Mouse (Mus musculus): ENCODE measurements around the gene Exoc6b.
A peak's percentile ranks its signal among the peaks of the same experiment; 100 is the strongest.
"Not testable (repeated sequence)": the region's sequence is repeated elsewhere in the genome, so short reads cannot be mapped to it uniquely, and the experiment has no call there.

Gene Exoc6b

GRCm38 (mm10) chr6:84631588-84631987 lies 437.7 kb downstream of the Exoc6b start:
- DNase-seq (ENCODE audit: low read depth), result no peak

- DNase-seq (ENCODE audit: low read depth), result no peak
These were observed 439.0 kb downstream of the Exoc6b start for GRCm38 (mm10) chr6:84630276-84630675.

GRCm38 (mm10) chr6:84628831-84629230 lies 440.5 kb downstream of the Exoc6b start:
- no peak for DNase-seq (ENCODE audit: low read depth)

GRCm38 (mm10) chr6:84626398-84626797 lies 442.9 kb downstream of the Exoc6b start:
- no peak for DNase-seq (ENCODE audit: low read depth)

- DNase-seq (ENCODE audit: low read depth), result no peak
These were observed 450.1 kb downstream of the Exoc6b start for GRCm38 (mm10) chr6:84619166-84619565.

- DNase-seq (ENCODE audit: low read depth), result no peak
These were observed 452.3 kb downstream of the Exoc6b start for GRCm38 (mm10) chr6:84617051-84617450.

- no peak for DNase-seq (ENCODE audit: low read depth)
These were observed 452.7 kb downstream of the Exoc6b start for GRCm38 (mm10) chr6:84616586-84616985.

- DNase-seq (ENCODE audit: low read depth), result no peak
These were observed 455.8 kb downstream of the Exoc6b start for GRCm38 (mm10) chr6:84613561-84613960.

GRCm38 (mm10) chr6:84601136-84601889 lies 468.0 kb downstream of the Exoc6b start:
- DNase-seq (ENCODE audit: low read depth), result no peak

GRCm38 (mm10) chr6:84599296-84599695 lies 470.0 kb downstream of the Exoc6b start:
- not testable (repeated sequence) for DNase-seq (ENCODE audit: low read depth)

- no peak for DNase-seq (ENCODE audit: low read depth)
These were observed 470.6 kb downstream of the Exoc6b start for GRCm38 (mm10) chr6:84598725-84599124.

GRCm38 (mm10) chr6:84594626-84595025 lies 474.7 kb downstream of the Exoc6b start:
- DNase-seq (ENCODE audit: low read depth), result no peak

- no peak for DNase-seq (ENCODE audit: low read depth)
These were observed 475.6 kb downstream of the Exoc6b start, which contains the start of gene Cyp26b1 for GRCm38 (mm10) chr6:84593693-84594092. Gene Cyp26b1 (minus strand): TSS chr6:84593908.

GRCm38 (mm10) chr6:84590961-84591745 lies 478.2 kb downstream of the Exoc6b start:
- DNase-seq (ENCODE audit: low read depth), result peak; percentile 12

GRCm38 (mm10) chr6:84589742-84590686 lies 479.3 kb downstream of the Exoc6b start:
- peak; percentile 84 for DNase-seq (ENCODE audit: low read depth)

GRCm38 (mm10) chr6:84588895-84589652 lies 480.2 kb downstream of the Exoc6b start:
- DNase-seq (ENCODE audit: low read depth), result peak; percentile 75

- no peak for DNase-seq (ENCODE audit: low read depth)
These were observed 481.0 kb downstream of the Exoc6b start for GRCm38 (mm10) chr6:84588221-84588894.

GRCm38 (mm10) chr6:84587471-84588101 lies 481.7 kb downstream of the Exoc6b start:
- peak; percentile 74 for DNase-seq (ENCODE audit: low read depth)

- peak; percentile 6 for DNase-seq (ENCODE audit: low read depth)
These were observed 482.6 kb downstream of the Exoc6b start for GRCm38 (mm10) chr6:84586551-84587200.
